Mouse (Mus musculus): ENCODE results near the gene Col19a1.

The Col19a1 gene

GRCm38 (mm10) chr1:24303077-24303476 lies 284.2 kb downstream of the Col19a1 start:
- no peak for DNase-seq

- DNase-seq, result peak; percentile 50
Measured at GRCm38 (mm10) chr1:24302674-24303073, 284.6 kb downstream of the Col19a1 start.

GRCm38 (mm10) chr1:24300700-24301099 lies 286.6 kb downstream of the Col19a1 start:
- DNase-seq, result no peak

- no peak for DNase-seq
Measured at GRCm38 (mm10) chr1:24294979-24295942, 292.0 kb downstream of the Col19a1 start.

GRCm38 (mm10) chr1:24292515-24292914 lies 294.8 kb downstream of the Col19a1 start:
- DNase-seq, result no peak

GRCm38 (mm10) chr1:24286360-24286759 lies 300.9 kb downstream of the Col19a1 start:
- no peak for DNase-seq

GRCm38 (mm10) chr1:24267022-24267421 lies 320.2 kb downstream of the Col19a1 start:
- DNase-seq, result no peak

- DNase-seq, result no peak
Measured at GRCm38 (mm10) chr1:24261181-24261580, 326.1 kb downstream of the Col19a1 start.

- DNase-seq, result no peak
Measured at GRCm38 (mm10) chr1:24259419-24259818, 327.9 kb downstream of the Col19a1 start.

- DNase-seq, result no peak
Measured at GRCm38 (mm10) chr1:24257961-24258360, 329.3 kb downstream of the Col19a1 start.

GRCm38 (mm10) chr1:24249105-24249664 lies 338.1 kb downstream of the Col19a1 start:
- peak; percentile 40 for DNase-seq

- DNase-seq, result no peak
Measured at GRCm38 (mm10) chr1:24248294-24249104, 338.8 kb downstream of the Col19a1 start.

GRCm38 (mm10) chr1:24245700-24246375 lies 341.4 kb downstream of the Col19a1 start:
- DNase-seq, result no peak

GRCm38 (mm10) chr1:24244931-24245330 lies 342.3 kb downstream of the Col19a1 start:
- no peak for DNase-seq

GRCm38 (mm10) chr1:24240039-24240691 lies 347.1 kb downstream of the Col19a1 start:
- DNase-seq, result no peak

GRCm38 (mm10) chr1:24236330-24236729 lies 350.9 kb downstream of the Col19a1 start:
- DNase-seq, result no peak

GRCm38 (mm10) chr1:24231504-24232270 lies 355.6 kb downstream of the Col19a1 start:
- no peak for DNase-seq

- no peak for DNase-seq
Measured at GRCm38 (mm10) chr1:24230428-24230827, 356.8 kb downstream of the Col19a1 start.

GRCm38 (mm10) chr1:24229552-24229951 lies 357.7 kb downstream of the Col19a1 start:
- DNase-seq, result no peak

GRCm38 (mm10) chr1:24226941-24227711 lies 360.1 kb downstream of the Col19a1 start:
- no peak for DNase-seq
